8 mouse cellular contexts compared by ENCODE assay signal in the genomic region with DNA sequence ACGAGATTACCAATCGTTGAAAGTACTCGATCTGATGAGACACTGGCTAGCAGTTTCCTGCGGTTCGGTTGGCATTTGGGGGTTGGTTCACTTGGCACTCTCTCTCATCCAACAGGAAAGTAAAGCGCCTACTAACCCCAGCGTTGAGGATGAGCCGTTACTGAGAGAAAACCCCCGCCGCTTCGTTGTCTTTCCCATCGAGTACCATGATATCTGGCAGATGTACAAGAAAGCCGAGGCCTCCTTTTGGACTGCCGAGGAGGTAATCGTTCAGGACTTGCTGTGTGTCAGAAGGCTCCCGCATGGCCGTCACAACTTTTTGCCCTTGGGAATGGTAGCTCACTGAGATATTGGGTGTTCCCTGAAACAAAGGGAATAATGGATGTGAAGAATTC. TPM values are rescaled to one million over a fixed set of nuclear protein-coding genes. Genes with fewer than 3 reads are reported as not detected.
DNase-seq lines count a peak whose midpoint lies in the region; ATAC-seq and TF ChIP-seq lines count a peak whose summit lies in the region.

No protein-coding gene starts in this region.

- no peak for TF ChIP-seq POLR2A in myocyte (IDR thresholded peaks at IDR 0.05; ENCODE audit: insufficient read length, low read depth)

- H3ac ChIP-seq in myocyte (ENCODE audit: control insufficient read depth, insufficient read length), result peak overlapping the region; percentile 33

- no peaks in the 10 kb centered on the region for H3K9me3 ChIP-seq in embryonic facial prominence, embryonic 10.5 days
- no peaks in the 10 kb centered on the region for H3K9me3 ChIP-seq in hindbrain, postnatal 0 days (ENCODE audit: low read length)

- H3K36me3 ChIP-seq in embryonic facial prominence, embryonic 10.5 days (replicated peaks), result peaks cover 47% of the 10 kb centered on the region
- H3K36me3 ChIP-seq in hindbrain, postnatal 0 days (ENCODE audit: insufficient read depth, low read length), result no peaks in the 10 kb centered on the region
- peaks cover 11% of the 10 kb centered on the region for H3K36me3 ChIP-seq in myocyte (ENCODE audit: control insufficient read depth, insufficient read depth)

- no peak overlapping the region for H3K27ac ChIP-seq in left cerebral cortex, adult 2 months
- H3K27ac ChIP-seq in embryonic facial prominence, embryonic 10.5 days (replicated peaks), result peak overlapping the region; percentile 99
- H3K27ac ChIP-seq in hindbrain, postnatal 0 days, result no peak overlapping the region

- DNase-seq in left cerebral cortex, adult 2 months (ENCODE audit: extremely low spot score in 1 of 2, low spot score in 2 of 2), result no peak
- no peak for DNase-seq in left cerebral cortex, adult 9 months (ENCODE audit: low spot score in 2 of 2)
- no peak for DNase-seq in embryonic facial prominence, embryonic 10.5 days (ENCODE audit: low spot score)
- peak; percentile 31 for DNase-seq in hindbrain, postnatal 0 days (ENCODE audit: low spot score)
- no peak for DNase-seq in layer of hippocampus, adult 9-10 months (ENCODE audit: low spot score)
- no peak for DNase-seq in retina, embryonic 14.5 days (ENCODE audit: low spot score)
- DNase-seq in adrenal gland, adult 8-10 months, result no peak

- no peak for TF ChIP-seq CTCF in left cerebral cortex, adult 2 months (IDR thresholded peaks at IDR 0.05)
- TF ChIP-seq CTCF in hindbrain, postnatal 0 days (IDR thresholded peaks at IDR 0.05; ENCODE audit: low read depth), result no peak

- H3K4me1 ChIP-seq in embryonic facial prominence, embryonic 10.5 days, result peaks cover 54% of the 10 kb centered on the region
- peaks cover 7% of the 10 kb centered on the region; the same call in 1 of the 2 replicates for H3K4me1 ChIP-seq in hindbrain, postnatal 0 days (ENCODE audit: insufficient read depth, low read length)

- intact Hi-C loops in left cerebral cortex, adult 2 months (cut with DNase I), result loop anchor here (5.0 kb wide), 1 partner anchor 1588 kb away; no protein-coding TSS in a partner anchor

- peak overlapping the region; percentile 82; the same call in 1 of the 2 replicates for H3K4me3 ChIP-seq in left cerebral cortex, adult 2 months
- peak overlapping the region; percentile 91 for H3K4me3 ChIP-seq in embryonic facial prominence, embryonic 10.5 days
- peak overlapping the region; percentile 80 for H3K4me3 ChIP-seq in hindbrain, postnatal 0 days (ENCODE audit: low read length)
- peak overlapping the region; percentile 47 for H3K4me3 ChIP-seq in myocyte

- peaks cover 21% of the 10 kb centered on the region for H3K79me2 ChIP-seq in myocyte (ENCODE audit: control insufficient read depth, insufficient read depth)

- peak overlapping the region; percentile 66; the same call in 1 of the 2 replicates for H3K9ac ChIP-seq in hindbrain, postnatal 0 days (replicated peaks; ENCODE audit: low read length)

- under 1% methylated on average over 17 of the region's 17 CpGs for WGBS in embryonic facial prominence, embryonic 10.5 days
- WGBS in hindbrain, postnatal 0 days, result 2% methylated on average over 17 of the region's 17 CpGs

- ATAC-seq in hindbrain, postnatal 0 days, result no peak; the same call in 1 of the 2 replicates

- peak overlapping the region; percentile 88 for H3K4me2 ChIP-seq in hindbrain, postnatal 0 days (ENCODE audit: low read depth, low read length)
- peak overlapping the region; percentile 99 for H3K4me2 ChIP-seq in myocyte (ENCODE audit: low read depth)

- no peaks in the 10 kb centered on the region for H3K27me3 ChIP-seq in embryonic facial prominence, embryonic 10.5 days (replicated peaks; ENCODE audit: low read depth, poor library complexity, severe bottlenecking)
- H3K27me3 ChIP-seq in hindbrain, postnatal 0 days (ENCODE audit: insufficient read depth, low read length), result no peaks in the 10 kb centered on the region
- no peaks in the 10 kb centered on the region for H3K27me3 ChIP-seq in myocyte (ENCODE audit: control insufficient read depth, insufficient read depth, insufficient read length)

TF ChIP-seq in myocyte, 11 proteins besides CTCF, POLR2A, EP300 and RAD21:
- no peak for TF ChIP-seq MYOD1 (IDR thresholded peaks at IDR 0.05; ENCODE audit: control insufficient read depth in 1 of 3, insufficient read length in 2 of 3, low read depth in 2 of 3)
- TF ChIP-seq MAX (IDR thresholded peaks at IDR 0.05; ENCODE audit: low read depth), result no peak
- no peak for TF ChIP-seq SRF (IDR thresholded peaks at IDR 0.05; ENCODE audit: control insufficient read depth, insufficient read length, low read depth)
- no peak for TF ChIP-seq REST (IDR thresholded peaks at IDR 0.05; ENCODE audit: insufficient read depth, insufficient read length)
- TF ChIP-seq MYOG (IDR thresholded peaks at IDR 0.05; ENCODE audit: control insufficient read depth in 1 of 3, insufficient read depth in 1 of 3, insufficient read length in 2 of 3, low read depth in 2 of 3), result no peak
- TF ChIP-seq USF1 (IDR thresholded peaks at IDR 0.05; ENCODE audit: low read depth), result no peak
- no peak for TF ChIP-seq CEBPB (IDR thresholded peaks at IDR 0.05; ENCODE audit: insufficient read depth, poor library complexity, severe bottlenecking)
- no peak for TF ChIP-seq TCF3 (IDR thresholded peaks at IDR 0.05; ENCODE audit: insufficient read length, low read depth)
- TF ChIP-seq TCF12 (IDR thresholded peaks at IDR 0.05; ENCODE audit: insufficient read depth, poor library complexity, severe bottlenecking), result no peak

RNA-seq across cellular contexts. Expression of a gene that starts 0.8 kb away (rescaled TPM):
- 1 to 10 TPM; 1.9 to 2.2 TPM for total RNA-seq in left cerebral cortex, adult 2 months (2021)
- polyA plus RNA-seq in embryonic facial prominence, embryonic 10.5 days (2016; fragmentation: Nextera tagmentation; extraction: Ambion mirVana), result 640 and 704 TPM in 2 replicates
- total RNA-seq in hindbrain, postnatal 0 days (2014; rRNA removed), result 23.4 TPM in 2 replicates
- 53.4 and 61.1 TPM in 2 replicates for polyA plus RNA-seq in hindbrain, postnatal 0 days (2015; fragmentation: Nextera tagmentation; extraction: Ambion mirVana)
- 73.0 TPM for polyA plus RNA-seq in myocyte (2012; fragmentation: generic; extraction: Trizol)
- total RNA-seq in adrenal gland, adult 8-10 months (2022), result 10 to 100 TPM in 1 of 4 experiments, 1 to 10 TPM in 3; 4.9 to 10.4 (median 6.8) TPM

RNA-seq across cellular contexts. Expression of a gene that starts 27.2 kb away (rescaled TPM):
- 10 to 100 TPM; 15.2 to 20.0 TPM for total RNA-seq in left cerebral cortex, adult 2 months (2021)
- 0.16 and 0.53 TPM in 2 replicates for polyA plus RNA-seq in embryonic facial prominence, embryonic 10.5 days (2016; fragmentation: Nextera tagmentation; extraction: Ambion mirVana)
- 3.9 and 5.5 TPM in 2 replicates for total RNA-seq in hindbrain, postnatal 0 days (2014; rRNA removed)
- 1.4 and 1.7 TPM in 2 replicates for polyA plus RNA-seq in hindbrain, postnatal 0 days (2015; fragmentation: Nextera tagmentation; extraction: Ambion mirVana)
- polyA plus RNA-seq in myocyte (2012; fragmentation: generic; extraction: Trizol), result 0.26 TPM
- total RNA-seq in adrenal gland, adult 8-10 months (2022), result 1 to 10 TPM; 4.2 to 6.5 (median 6.4) TPM

RNA-seq across cellular contexts. Expression of a gene that starts 57.7 kb away (rescaled TPM):
- 1 to 10 TPM; 5.1 to 7.8 TPM for total RNA-seq in left cerebral cortex, adult 2 months (2021)
- polyA plus RNA-seq in embryonic facial prominence, embryonic 10.5 days (2016; fragmentation: Nextera tagmentation; extraction: Ambion mirVana), result 10.3 and 10.5 TPM in 2 replicates
- total RNA-seq in hindbrain, postnatal 0 days (2014; rRNA removed), result 28.2 and 28.3 TPM in 2 replicates
- 18.0 and 20.4 TPM in 2 replicates for polyA plus RNA-seq in hindbrain, postnatal 0 days (2015; fragmentation: Nextera tagmentation; extraction: Ambion mirVana)
- 4.1 TPM for polyA plus RNA-seq in myocyte (2012; fragmentation: generic; extraction: Trizol)
- 10 to 100 TPM; 10.9 to 15.3 (median 13.7) TPM for total RNA-seq in adrenal gland, adult 8-10 months (2022)
